Mouse (Mus musculus): Measurements from ENCODE around the gene Cfb. TPM values are rescaled to one million over a fixed set of nuclear protein-coding genes. Genes with fewer than 3 reads are reported as not detected.

Cfb gene
- 0.43 TPM for polyA plus RNA-seq (2014; fragmentation: Illumina TruSeq; extraction: RNeasy Lipid Tissue Mini Kit (QIAGEN cat#74804); ENCODE audit: low read depth, low replicate concordance)

GRCm38 (mm10) chr17:34862416-34863081, at the start of gene Cfb:
TSS of gene Cfb (minus strand) at chr17:34862518.

GRCm38 (mm10) chr17:34898160-34898586, 35.9 kb upstream of the Cfb start, which contains the start of the genes C2 and Ehmt2:
TSS of gene C2 (minus strand) at chr17:34898265.
TSS of gene Ehmt2 (plus strand) at chr17:34898469.

GRCm38 (mm10) chr17:34881683-34882310, 19.5 kb upstream of the Cfb start, which contains the start of gene Gm20547:
TSS of gene Gm20547 (minus strand) at chr17:34882042.

GRCm38 (mm10) chr17:34879336-34879879, 17.1 kb upstream of the Cfb start, which contains the start of gene Zbtb12:
TSS of gene Zbtb12 (plus strand) at chr17:34879483.

GRCm38 (mm10) chr17:34849722-34850516, 12.4 kb downstream of the Cfb start, which contains the start of the genes Skiv2l and Nelfe:
TSS of gene Skiv2l (minus strand) at chr17:34850210.
TSS of gene Nelfe (plus strand) at chr17:34850391.

GRCm38 (mm10) chr17:34836856-34837221, 25.5 kb downstream of the Cfb start, which contains the start of the genes Stk19 and Dxo:
TSS of gene Stk19 (minus strand) at chr17:34836945.
TSS of gene Dxo (plus strand) at chr17:34837019.

Other genes with a start within 250 kb of the Cfb start
- gene Egfl8, start 246.5 kb downstream of the Cfb start, polyA plus RNA-seq (2014; fragmentation: Illumina TruSeq; extraction: RNeasy Lipid Tissue Mini Kit (QIAGEN cat#74804); ENCODE audit: low read depth, low replicate concordance): not detected
- 2.6 TPM for gene Ppt2, start 234.0 kb downstream of the Cfb start, polyA plus RNA-seq (2014; fragmentation: Illumina TruSeq; extraction: RNeasy Lipid Tissue Mini Kit (QIAGEN cat#74804); ENCODE audit: low read depth, low replicate concordance)
- gene Prrt1, start 233.0 kb downstream of the Cfb start, polyA plus RNA-seq (2014; fragmentation: Illumina TruSeq; extraction: RNeasy Lipid Tissue Mini Kit (QIAGEN cat#74804); ENCODE audit: low read depth, low replicate concordance): 0.24 TPM
- 119 TPM for gene Fkbpl, start 217.8 kb downstream of the Cfb start, polyA plus RNA-seq (2014; fragmentation: Illumina TruSeq; extraction: RNeasy Lipid Tissue Mini Kit (QIAGEN cat#74804); ENCODE audit: low read depth, low replicate concordance)
- 1.6 TPM for gene Atf6b, start 215.4 kb downstream of the Cfb start, polyA plus RNA-seq (2014; fragmentation: Illumina TruSeq; extraction: RNeasy Lipid Tissue Mini Kit (QIAGEN cat#74804); ENCODE audit: low read depth, low replicate concordance)
- gene Tnxb, start 192.0 kb downstream of the Cfb start, polyA plus RNA-seq (2014; fragmentation: Illumina TruSeq; extraction: RNeasy Lipid Tissue Mini Kit (QIAGEN cat#74804); ENCODE audit: low read depth, low replicate concordance): not detected
- gene C4b, start 118.6 kb downstream of the Cfb start, polyA plus RNA-seq (2014; fragmentation: Illumina TruSeq; extraction: RNeasy Lipid Tissue Mini Kit (QIAGEN cat#74804); ENCODE audit: low read depth, low replicate concordance): 1.2 TPM
- not detected for gene Cyp21a1, start 58.0 kb downstream of the Cfb start, polyA plus RNA-seq (2014; fragmentation: Illumina TruSeq; extraction: RNeasy Lipid Tissue Mini Kit (QIAGEN cat#74804); ENCODE audit: low read depth, low replicate concordance)
- 8.2 TPM for gene Stk19, start 25.6 kb downstream of the Cfb start, polyA plus RNA-seq (2014; fragmentation: Illumina TruSeq; extraction: RNeasy Lipid Tissue Mini Kit (QIAGEN cat#74804); ENCODE audit: low read depth, low replicate concordance)
- gene Dxo, start 25.5 kb downstream of the Cfb start, polyA plus RNA-seq (2014; fragmentation: Illumina TruSeq; extraction: RNeasy Lipid Tissue Mini Kit (QIAGEN cat#74804); ENCODE audit: low read depth, low replicate concordance): 5.8 TPM
- 7.9 TPM for gene Skiv2l, start 12.3 kb downstream of the Cfb start, polyA plus RNA-seq (2014; fragmentation: Illumina TruSeq; extraction: RNeasy Lipid Tissue Mini Kit (QIAGEN cat#74804); ENCODE audit: low read depth, low replicate concordance)
- gene Nelfe, start 12.1 kb downstream of the Cfb start, polyA plus RNA-seq (2014; fragmentation: Illumina TruSeq; extraction: RNeasy Lipid Tissue Mini Kit (QIAGEN cat#74804); ENCODE audit: low read depth, low replicate concordance): 10.0 TPM
- gene Zbtb12, start 17.0 kb upstream of the Cfb start, polyA plus RNA-seq (2014; fragmentation: Illumina TruSeq; extraction: RNeasy Lipid Tissue Mini Kit (QIAGEN cat#74804); ENCODE audit: low read depth, low replicate concordance): 0.18 TPM
- gene Gm20547, start 19.5 kb upstream of the Cfb start, polyA plus RNA-seq (2014; fragmentation: Illumina TruSeq; extraction: RNeasy Lipid Tissue Mini Kit (QIAGEN cat#74804); ENCODE audit: low read depth, low replicate concordance): 0.08 TPM
- 6.5 TPM for gene C2, start 35.7 kb upstream of the Cfb start, polyA plus RNA-seq (2014; fragmentation: Illumina TruSeq; extraction: RNeasy Lipid Tissue Mini Kit (QIAGEN cat#74804); ENCODE audit: low read depth, low replicate concordance)
- 25.4 TPM for gene Ehmt2, start 36.0 kb upstream of the Cfb start, polyA plus RNA-seq (2014; fragmentation: Illumina TruSeq; extraction: RNeasy Lipid Tissue Mini Kit (QIAGEN cat#74804); ENCODE audit: low read depth, low replicate concordance)
- not detected for gene Slc44a4, start 51.9 kb upstream of the Cfb start, polyA plus RNA-seq (2014; fragmentation: Illumina TruSeq; extraction: RNeasy Lipid Tissue Mini Kit (QIAGEN cat#74804); ENCODE audit: low read depth, low replicate concordance)
- 0.41 TPM for gene Neu1, start 68.7 kb upstream of the Cfb start, polyA plus RNA-seq (2014; fragmentation: Illumina TruSeq; extraction: RNeasy Lipid Tissue Mini Kit (QIAGEN cat#74804); ENCODE audit: low read depth, low replicate concordance)
- gene Hspa1b, start 96.7 kb upstream of the Cfb start, polyA plus RNA-seq (2014; fragmentation: Illumina TruSeq; extraction: RNeasy Lipid Tissue Mini Kit (QIAGEN cat#74804); ENCODE audit: low read depth, low replicate concordance): 0.56 TPM
- not detected for gene Gm20481, start 107.4 kb upstream of the Cfb start, polyA plus RNA-seq (2014; fragmentation: Illumina TruSeq; extraction: RNeasy Lipid Tissue Mini Kit (QIAGEN cat#74804); ENCODE audit: low read depth, low replicate concordance)
- 0.57 TPM for gene Hspa1a, start 109.6 kb upstream of the Cfb start, polyA plus RNA-seq (2014; fragmentation: Illumina TruSeq; extraction: RNeasy Lipid Tissue Mini Kit (QIAGEN cat#74804); ENCODE audit: low read depth, low replicate concordance)
- 215 TPM for gene Hspa1l, start 110.2 kb upstream of the Cfb start, polyA plus RNA-seq (2014; fragmentation: Illumina TruSeq; extraction: RNeasy Lipid Tissue Mini Kit (QIAGEN cat#74804); ENCODE audit: low read depth, low replicate concordance)
- 115 TPM for gene Lsm2, start 119.3 kb upstream of the Cfb start, polyA plus RNA-seq (2014; fragmentation: Illumina TruSeq; extraction: RNeasy Lipid Tissue Mini Kit (QIAGEN cat#74804); ENCODE audit: low read depth, low replicate concordance)
- gene Vars, start 138.5 kb upstream of the Cfb start, polyA plus RNA-seq (2014; fragmentation: Illumina TruSeq; extraction: RNeasy Lipid Tissue Mini Kit (QIAGEN cat#74804); ENCODE audit: low read depth, low replicate concordance): 53.6 TPM
- 0.15 TPM for gene Vwa7, start 154.1 kb upstream of the Cfb start, polyA plus RNA-seq (2014; fragmentation: Illumina TruSeq; extraction: RNeasy Lipid Tissue Mini Kit (QIAGEN cat#74804); ENCODE audit: low read depth, low replicate concordance)
- not detected for gene Sapcd1, start 165.5 kb upstream of the Cfb start, polyA plus RNA-seq (2014; fragmentation: Illumina TruSeq; extraction: RNeasy Lipid Tissue Mini Kit (QIAGEN cat#74804); ENCODE audit: low read depth, low replicate concordance)
- 8.7 TPM for gene Msh5, start 184.2 kb upstream of the Cfb start, polyA plus RNA-seq (2014; fragmentation: Illumina TruSeq; extraction: RNeasy Lipid Tissue Mini Kit (QIAGEN cat#74804); ENCODE audit: low read depth, low replicate concordance)
- gene Clic1, start 187.4 kb upstream of the Cfb start, polyA plus RNA-seq (2014; fragmentation: Illumina TruSeq; extraction: RNeasy Lipid Tissue Mini Kit (QIAGEN cat#74804); ENCODE audit: low read depth, low replicate concordance): 10.5 TPM
- gene Ddah2, start 196.5 kb upstream of the Cfb start, polyA plus RNA-seq (2014; fragmentation: Illumina TruSeq; extraction: RNeasy Lipid Tissue Mini Kit (QIAGEN cat#74804); ENCODE audit: low read depth, low replicate concordance): 0.56 TPM
- 19.3 TPM for gene Ly6g6c, start 202.9 kb upstream of the Cfb start, polyA plus RNA-seq (2014; fragmentation: Illumina TruSeq; extraction: RNeasy Lipid Tissue Mini Kit (QIAGEN cat#74804); ENCODE audit: low read depth, low replicate concordance)
- 1.5 TPM for gene Mpig6b, start 203.7 kb upstream of the Cfb start, polyA plus RNA-seq (2014; fragmentation: Illumina TruSeq; extraction: RNeasy Lipid Tissue Mini Kit (QIAGEN cat#74804); ENCODE audit: low read depth, low replicate concordance)
- not detected for gene Ly6g6e, start 214.4 kb upstream of the Cfb start, polyA plus RNA-seq (2014; fragmentation: Illumina TruSeq; extraction: RNeasy Lipid Tissue Mini Kit (QIAGEN cat#74804); ENCODE audit: low read depth, low replicate concordance)
- gene Ly6g6d, start 215.5 kb upstream of the Cfb start, polyA plus RNA-seq (2014; fragmentation: Illumina TruSeq; extraction: RNeasy Lipid Tissue Mini Kit (QIAGEN cat#74804); ENCODE audit: low read depth, low replicate concordance): not detected
- gene Ly6g6f, start 223.1 kb upstream of the Cfb start, polyA plus RNA-seq (2014; fragmentation: Illumina TruSeq; extraction: RNeasy Lipid Tissue Mini Kit (QIAGEN cat#74804); ENCODE audit: low read depth, low replicate concordance): not detected
- 8.2 TPM for gene Abhd16a, start 226.7 kb upstream of the Cfb start, polyA plus RNA-seq (2014; fragmentation: Illumina TruSeq; extraction: RNeasy Lipid Tissue Mini Kit (QIAGEN cat#74804); ENCODE audit: low read depth, low replicate concordance)
- not detected for gene Ly6g5c, start 245.8 kb upstream of the Cfb start, polyA plus RNA-seq (2014; fragmentation: Illumina TruSeq; extraction: RNeasy Lipid Tissue Mini Kit (QIAGEN cat#74804); ENCODE audit: low read depth, low replicate concordance)

All from testis, adult 10 weeks (tissue).